Mouse (Mus musculus) spleen, adult 18-20 months (tissue): ENCODE measurements at regions not wholly inside any gene's neighbourhood (a gene's known extent, or its start where the extent isn't known, plus 50 kb on each side); places are given as distances from the start of the nearest gene placed in this dataset.

Experiments
- DNase-seq, 2 experiments: peaks; one replicate each; pipeline ENCODE4 v3.0.0; 2022; ENCODE audit warnings: mixed read lengths in 2 of 2

DNA sequence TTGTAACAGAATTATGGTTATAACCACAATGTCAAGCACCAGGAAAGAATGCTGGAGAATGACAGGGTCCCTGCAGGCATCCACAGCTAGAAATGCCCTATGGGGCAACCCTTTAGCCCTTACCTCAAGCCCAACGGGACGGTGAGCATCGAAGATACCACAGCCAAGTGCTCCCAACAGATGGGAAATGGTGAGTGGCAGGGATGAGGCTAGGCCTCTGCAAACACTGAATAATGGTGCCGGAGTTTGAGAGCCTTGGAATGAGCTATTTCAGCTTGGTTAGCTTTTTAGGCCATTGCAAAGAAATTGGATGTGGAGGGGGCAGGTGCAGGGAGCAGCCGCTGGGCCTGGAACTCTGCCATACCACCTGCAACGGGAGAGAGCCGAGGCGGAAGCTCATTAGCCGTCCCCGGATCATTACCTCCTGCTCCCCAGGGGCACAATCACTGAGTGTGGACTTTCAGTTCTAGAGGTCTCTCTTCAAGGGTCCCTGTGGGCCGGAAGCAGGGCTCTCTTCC lies 117.9 kb downstream of the Usp31 start:
- DNase-seq, result no peak

DNA sequence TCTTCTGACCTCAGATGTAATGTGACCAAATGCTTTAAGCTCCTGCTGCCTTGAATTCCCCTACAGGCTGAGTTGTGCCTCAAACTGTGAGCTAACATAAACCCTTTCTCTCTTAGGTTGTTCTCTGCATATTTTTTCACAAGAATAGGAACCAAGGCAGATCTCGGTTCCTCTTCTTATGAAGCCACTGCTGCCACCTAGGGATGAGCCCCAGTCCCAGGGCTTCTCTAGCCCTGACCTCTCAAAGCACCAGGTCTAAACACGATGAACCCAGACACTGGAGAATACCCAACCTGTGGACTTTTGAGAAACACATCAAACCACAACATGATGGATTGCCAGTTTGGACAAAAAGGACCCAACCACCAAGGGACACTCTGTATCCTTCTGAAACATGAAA lies 119.3 kb downstream of the Usp31 start:
- no peak for DNase-seq

DNA sequence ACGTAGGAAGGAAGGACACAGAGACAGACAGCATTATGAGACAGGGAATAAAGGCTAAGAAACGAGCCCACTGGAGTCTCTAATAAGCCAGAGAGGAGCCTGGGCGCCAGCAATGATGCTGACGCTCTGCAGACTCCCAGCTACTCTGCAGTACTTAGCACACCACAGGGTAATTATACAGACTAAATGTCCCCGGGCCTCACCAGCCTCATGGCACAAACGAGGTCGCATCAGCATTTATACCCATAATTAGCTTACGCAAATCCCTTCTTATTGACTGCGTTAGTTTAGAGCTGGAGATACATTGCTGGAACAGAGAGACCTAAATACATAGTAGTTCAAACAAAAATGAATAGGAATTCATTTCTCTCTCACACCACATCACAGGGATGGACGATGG lies 121.3 kb downstream of the Usp31 start:
- DNase-seq, result no peak

DNA sequence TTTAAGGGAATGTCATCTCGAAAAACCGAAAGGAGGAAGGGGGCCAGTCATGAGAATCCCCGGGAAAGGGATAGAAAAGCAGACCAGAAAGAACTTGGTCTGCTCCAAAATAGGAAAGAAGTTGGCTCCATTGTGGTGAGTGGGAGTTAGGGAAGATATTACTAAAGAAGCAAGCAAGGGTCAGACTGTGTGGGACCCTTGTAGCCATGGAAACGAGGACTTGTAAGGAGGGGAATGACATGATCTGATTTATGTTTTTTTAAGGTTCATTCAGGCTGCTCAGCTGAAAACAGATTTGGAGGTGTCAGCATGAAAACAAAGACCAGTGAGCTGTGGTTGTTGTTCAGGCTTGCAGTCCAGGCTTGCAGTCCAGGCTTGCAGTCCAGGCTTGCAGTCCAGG lies 127.6 kb downstream of the Usp31 start:
- no peak for DNase-seq

DNA sequence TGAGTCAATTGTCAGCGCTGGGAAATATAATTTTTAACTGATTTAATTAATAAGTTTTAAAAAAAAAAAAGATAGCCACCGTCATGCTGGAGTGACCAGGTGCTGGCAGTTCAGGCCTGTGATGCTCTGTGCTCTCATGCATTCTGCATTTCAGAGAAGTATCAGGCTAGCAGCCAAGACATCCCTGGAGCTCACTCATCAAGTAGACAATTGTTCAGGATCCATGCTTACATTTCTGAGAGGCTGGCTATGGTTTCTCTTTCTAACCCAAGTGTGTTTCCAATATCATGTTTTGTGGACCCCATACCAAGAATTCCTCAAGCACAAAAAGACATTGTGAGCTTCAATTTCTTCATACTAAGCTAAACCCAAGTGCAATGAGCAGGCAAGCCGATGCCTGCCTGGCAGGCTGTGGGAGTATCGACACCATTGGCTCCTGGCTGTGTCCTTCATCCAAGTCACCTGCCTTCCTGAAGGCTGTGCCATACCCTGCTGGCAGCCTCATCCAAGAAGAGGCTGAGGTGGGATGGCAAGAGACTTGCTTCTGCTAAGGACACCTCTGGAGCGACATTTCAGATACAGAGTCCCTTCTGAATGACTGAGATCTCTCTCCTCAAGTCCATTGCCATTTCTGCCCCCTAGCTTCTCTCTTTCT lies 134.2 kb downstream of the Usp31 start:
- no peak for DNase-seq

DNA sequence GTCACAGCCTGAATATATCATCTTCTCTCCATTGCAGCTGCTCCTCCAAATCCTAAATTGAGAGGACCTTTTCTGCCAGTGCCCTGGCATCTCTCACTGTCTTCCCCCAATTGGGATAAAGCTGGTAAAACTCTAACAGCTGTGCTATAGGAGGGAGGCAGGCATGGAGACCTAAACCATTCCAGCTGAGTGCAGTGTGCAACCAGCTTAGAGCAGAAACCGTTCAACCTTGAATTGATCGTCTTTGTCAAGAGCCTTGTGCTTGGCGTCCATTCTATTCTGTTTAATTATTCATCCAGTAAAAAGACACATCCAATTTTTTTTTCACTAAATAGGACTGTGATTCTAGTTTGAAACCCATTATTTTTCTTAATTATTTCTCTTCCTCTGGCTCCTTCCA lies 135.3 kb downstream of the Usp31 start:
- no peak for DNase-seq

DNA sequence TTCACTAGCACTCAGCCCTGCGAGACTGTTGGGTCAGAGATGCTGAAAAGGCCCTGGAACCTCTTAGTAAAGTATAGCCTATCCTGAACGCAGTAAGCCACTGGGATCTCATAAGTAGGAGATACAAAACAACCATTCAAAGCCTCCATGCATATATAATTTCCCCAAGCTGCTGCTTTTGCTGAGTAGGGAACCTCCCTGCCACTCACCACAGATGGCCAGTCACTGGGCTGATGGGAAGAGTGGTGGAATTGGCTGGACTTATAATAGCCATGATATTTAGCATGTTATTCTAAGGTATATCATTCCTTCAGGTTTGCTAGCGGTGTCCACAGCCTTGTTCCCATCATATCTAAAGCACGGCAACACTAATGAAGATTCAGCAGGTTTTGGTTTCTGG lies 135.8 kb downstream of the Usp31 start:
- no peak for DNase-seq

DNA sequence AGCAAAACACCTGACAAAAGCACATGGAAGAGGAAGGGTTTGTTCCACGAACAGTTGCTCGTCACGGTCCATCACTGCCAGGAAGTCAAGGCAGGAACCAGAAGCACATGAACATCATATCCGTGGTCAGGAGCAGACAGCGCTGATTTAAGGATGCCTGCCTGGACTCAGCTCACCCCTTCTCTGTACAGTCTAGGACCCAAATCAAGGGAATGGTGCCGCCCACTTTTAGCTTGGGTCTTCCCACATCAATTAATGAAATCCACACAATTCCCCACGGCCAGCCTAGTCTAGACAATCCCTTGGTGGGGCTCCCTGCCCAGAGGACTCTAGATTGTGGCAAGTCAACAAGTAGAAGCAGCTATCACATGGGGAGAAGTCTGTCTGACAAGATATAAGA lies 137.8 kb downstream of the Usp31 start:
- DNase-seq, result no peak

DNA sequence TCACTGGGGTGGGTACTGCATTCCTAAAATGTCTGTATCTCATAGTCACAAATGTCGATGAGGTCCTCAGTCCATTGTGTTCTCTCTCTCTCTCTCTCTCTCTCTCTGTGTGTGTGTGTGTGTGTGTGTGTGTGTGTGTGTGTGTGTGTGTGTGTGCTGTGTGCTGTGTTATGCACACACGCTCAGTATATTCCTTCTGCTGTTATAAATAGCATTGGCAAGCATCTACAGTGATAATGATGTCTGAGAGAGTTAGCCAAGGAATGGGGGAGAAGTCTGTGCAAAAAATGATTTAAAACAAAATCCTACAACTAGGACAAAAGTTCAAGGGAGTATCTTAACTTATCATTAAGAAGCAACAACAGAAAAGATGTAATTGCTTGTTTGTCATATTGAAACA lies 139.0 kb downstream of the Usp31 start:
- DNase-seq, result no peak

DNA sequence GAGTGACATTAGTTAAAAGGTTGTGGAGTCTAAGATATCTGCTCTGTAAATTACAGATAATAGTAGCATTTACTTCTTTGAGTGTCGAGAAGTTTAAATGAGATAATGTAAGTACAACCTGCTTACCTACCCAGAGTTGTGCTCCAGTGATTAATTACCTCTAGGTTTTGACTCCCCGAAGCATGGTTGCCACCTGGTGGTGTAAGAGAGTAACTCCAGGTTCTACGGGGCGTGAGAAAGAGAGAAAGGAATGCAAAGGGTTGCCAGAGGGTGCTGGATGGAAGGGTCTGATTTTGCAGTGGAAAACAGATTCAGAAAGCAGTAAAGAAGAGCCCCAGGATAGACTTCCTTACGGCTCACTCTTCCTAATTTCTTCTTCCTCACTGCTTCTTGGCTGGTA lies 143.5 kb downstream of the Usp31 start:
- peak in 1 of 2 experiments; percentile 7 for DNase-seq

DNA sequence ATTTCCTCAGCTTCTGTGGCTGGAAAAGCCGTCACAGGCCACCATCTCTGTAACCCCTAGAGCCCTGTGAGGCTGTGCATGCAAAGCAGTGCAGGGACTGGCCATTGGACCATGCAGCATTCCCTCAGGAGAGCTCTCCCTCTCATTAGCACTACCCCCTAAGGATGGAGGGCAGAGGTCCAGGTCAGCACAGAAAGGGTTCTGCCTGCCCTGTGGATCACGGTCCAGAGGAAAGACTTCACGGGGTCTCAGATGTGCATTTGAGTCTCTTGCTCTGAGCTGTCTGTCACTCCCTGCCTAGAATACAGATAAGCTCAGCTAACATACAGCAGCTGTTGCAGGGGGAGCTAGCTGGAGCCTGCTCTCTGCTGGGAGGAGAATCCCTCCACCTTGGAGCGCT lies 151.6 kb downstream of the Usp31 start:
- DNase-seq, result no peak
